Mouse (Mus musculus) ovary, postnatal 36 days (tissue): Measurements from ENCODE around the gene Abca1.

Source experiments
- DNase-seq: peaks from one replicate; pipeline ENCODE4 v3.0.0; 2022; ENCODE audit warnings: low spot score, mixed read lengths

The Abca1 gene

GRCm38 (mm10) chr4:53159767-53160166 is at the start of gene Abca1:
Abca1 (minus strand) TSS chr4:53159895.
- peak; percentile 89 for DNase-seq

- no peak for DNase-seq
These were observed 44.8 kb upstream of the Abca1 start for GRCm38 (mm10) chr4:53204482-53204881.

- peak; percentile 14 for DNase-seq
These were observed 44.1 kb upstream of the Abca1 start for GRCm38 (mm10) chr4:53203595-53204400.

- no peak for DNase-seq
These were observed 40.6 kb upstream of the Abca1 start for GRCm38 (mm10) chr4:53200276-53200675.

- DNase-seq: no peak
These were observed 38.1 kb upstream of the Abca1 start for GRCm38 (mm10) chr4:53197842-53198241.

- DNase-seq: peak; percentile 85
These were observed 36.5 kb upstream of the Abca1 start for GRCm38 (mm10) chr4:53196058-53196771.

GRCm38 (mm10) chr4:53187071-53187470 is 27.4 kb upstream of the Abca1 start:
- DNase-seq: peak; percentile 19

GRCm38 (mm10) chr4:53186573-53186972 is 26.9 kb upstream of the Abca1 start:
- no peak for DNase-seq

GRCm38 (mm10) chr4:53186141-53186540 is 26.4 kb upstream of the Abca1 start:
- DNase-seq: no peak

GRCm38 (mm10) chr4:53181479-53181878 is 21.8 kb upstream of the Abca1 start:
- no peak for DNase-seq

- no peak for DNase-seq
These were observed 19.7 kb upstream of the Abca1 start for GRCm38 (mm10) chr4:53179308-53179820.

GRCm38 (mm10) chr4:53178489-53178888 is 18.8 kb upstream of the Abca1 start:
- no peak for DNase-seq

- DNase-seq: no peak
These were observed 18.0 kb upstream of the Abca1 start for GRCm38 (mm10) chr4:53177696-53178095.

GRCm38 (mm10) chr4:53174906-53175305 is 15.2 kb upstream of the Abca1 start:
- no peak for DNase-seq

GRCm38 (mm10) chr4:53170403-53170802 is 10.7 kb upstream of the Abca1 start:
- no peak for DNase-seq

GRCm38 (mm10) chr4:53165231-53165630 is 5.5 kb upstream of the Abca1 start:
- no peak for DNase-seq

- DNase-seq: peak; percentile 37
These were observed 519 bp downstream of the Abca1 start for GRCm38 (mm10) chr4:53159176-53159575.

GRCm38 (mm10) chr4:53158634-53159033 is 1.1 kb downstream of the Abca1 start:
- DNase-seq: peak; percentile 89

GRCm38 (mm10) chr4:53155471-53155870 is 4.2 kb downstream of the Abca1 start:
- DNase-seq: no peak

GRCm38 (mm10) chr4:53153711-53154110 is 6.0 kb downstream of the Abca1 start:
- DNase-seq: no peak

- no peak for DNase-seq
These were observed 6.6 kb downstream of the Abca1 start for GRCm38 (mm10) chr4:53153061-53153460.

- no peak for DNase-seq
These were observed 7.0 kb downstream of the Abca1 start for GRCm38 (mm10) chr4:53152655-53153054.

- DNase-seq: no peak
These were observed 9.2 kb downstream of the Abca1 start for GRCm38 (mm10) chr4:53150516-53150915.
